Mouse (Mus musculus): ENCODE data around the gene Tmem251.

DNA sequence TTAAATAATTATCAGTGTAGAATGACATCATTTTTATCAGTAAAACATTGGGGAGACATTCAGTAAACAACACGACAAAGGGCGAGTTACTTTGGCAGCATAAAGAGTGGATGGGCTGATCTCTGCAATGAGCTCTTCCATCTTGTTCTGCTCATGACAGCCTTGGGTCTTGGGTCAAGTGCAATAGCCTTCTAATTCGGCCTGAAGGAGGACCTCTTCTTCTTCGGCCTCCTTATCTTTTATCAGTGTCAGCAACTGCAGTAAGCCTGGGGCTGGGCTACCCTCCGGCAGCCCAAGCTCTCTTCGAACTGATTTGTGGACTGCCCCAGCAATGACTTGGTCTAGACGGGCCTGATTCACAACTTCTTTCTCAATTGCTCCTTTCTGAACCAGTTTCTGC lies 1.5 kb upstream of the Tmem251 start:
- TF ChIP-seq FLI1 (IDR thresholded peaks at IDR 0.05; ENCODE audit: low read length) (no peak), GATA1 (IDR thresholded peaks at IDR 0.05; ENCODE audit: borderline replicate concordance, low read length) (no peak)

All from megakaryocyte, embryonic 14.5 days (primary cell).